Mouse (Mus musculus): Measurements from ENCODE around the gene Samd11.

The Samd11 gene

DNA sequence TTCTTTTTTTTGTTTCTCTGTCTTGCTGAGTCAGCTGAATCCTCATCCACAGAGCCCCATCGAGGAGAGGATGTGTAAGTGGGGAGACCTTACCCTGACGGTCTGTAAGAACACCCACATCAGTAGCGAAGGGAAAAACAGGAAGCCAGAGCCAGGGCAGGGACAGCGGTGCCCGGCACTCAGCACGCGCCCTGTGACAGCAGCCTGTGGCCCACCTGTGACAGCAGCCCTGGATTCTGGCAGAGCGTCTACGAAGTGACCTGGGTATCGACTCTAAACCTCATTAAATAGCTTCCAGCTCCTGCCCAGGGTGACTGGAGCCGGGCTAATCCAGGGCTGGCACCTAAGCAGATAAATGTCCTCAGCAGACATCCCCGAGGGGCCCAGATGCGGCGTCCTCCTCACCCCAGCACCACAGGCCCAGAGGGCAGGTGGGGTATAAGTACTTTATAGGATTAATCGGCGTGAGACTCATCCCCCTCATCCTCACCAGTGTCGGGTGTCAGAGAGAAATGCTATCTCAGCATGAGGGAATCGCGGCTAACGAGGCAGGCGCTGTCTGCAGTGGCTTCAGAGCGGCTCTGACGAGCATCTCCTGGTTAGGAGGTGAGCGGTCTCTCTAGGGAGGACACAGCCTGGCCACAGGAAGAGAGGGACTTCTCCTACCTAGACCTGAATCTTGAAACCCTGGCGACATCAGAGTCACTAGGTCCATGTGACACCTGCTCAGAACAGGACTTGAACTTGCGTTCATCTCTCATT lies at the start of gene Samd11:
TSS of gene Samd11 (minus strand) at position 580 of the 762 bp plus-strand sequence.
- DNase-seq (ENCODE audit: low read depth, low spot score), result no peak

DNA sequence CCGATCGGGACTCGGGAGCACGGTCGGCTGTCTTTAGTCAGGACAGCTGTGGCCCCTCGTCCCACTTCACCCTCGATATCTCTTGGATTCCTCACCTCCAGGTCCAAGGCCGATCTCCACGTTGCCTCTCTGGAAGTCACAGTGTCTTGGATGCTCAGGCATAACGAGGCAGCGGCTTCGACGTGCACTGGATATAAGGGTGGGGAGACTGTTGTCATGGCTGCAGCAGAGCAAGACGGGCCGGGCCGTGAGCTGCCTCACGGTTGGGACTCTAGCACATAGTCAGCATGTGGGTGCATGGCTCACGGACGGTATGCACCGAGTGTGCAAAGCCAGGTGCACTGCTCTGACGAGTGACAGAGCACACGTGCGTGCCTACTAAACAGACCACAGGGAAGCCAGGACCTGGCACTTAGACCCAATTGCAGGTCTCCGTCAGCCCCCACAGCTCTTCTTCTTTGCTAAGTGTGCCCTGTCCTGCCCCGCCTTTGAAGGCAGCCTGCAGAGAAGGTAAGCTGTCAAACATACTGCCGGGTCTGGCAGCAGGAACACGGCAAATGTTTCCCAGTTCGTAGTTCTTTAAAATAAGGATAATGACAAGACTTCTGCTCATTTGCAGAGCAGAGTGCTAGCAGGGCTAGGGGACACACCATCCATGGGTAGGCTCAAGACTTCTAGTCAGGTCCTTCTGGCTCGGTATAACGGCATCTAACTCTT lies 938 bp downstream of the Samd11 start:
- no peak for DNase-seq (ENCODE audit: low read depth, low spot score)

DNA sequence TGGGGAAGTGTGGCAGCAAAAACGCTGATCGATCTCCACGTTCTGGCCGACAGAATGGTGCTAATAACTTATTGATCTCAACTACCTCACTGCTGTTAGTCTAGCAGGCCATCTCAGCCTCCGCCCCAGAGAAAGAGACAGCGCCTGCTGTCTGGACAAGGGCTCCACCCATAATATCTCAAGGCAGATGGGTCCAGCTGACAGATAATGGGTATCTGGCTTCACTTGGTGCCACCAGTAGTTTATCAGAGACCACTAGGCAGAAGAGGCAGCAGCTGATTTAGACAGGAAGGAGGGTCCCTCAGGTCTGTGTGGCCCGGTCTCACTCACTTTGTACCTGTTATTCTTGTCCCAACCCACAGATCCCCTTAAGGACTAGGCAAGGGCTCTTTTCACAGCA lies 2.4 kb downstream of the Samd11 start:
- no peak for DNase-seq (ENCODE audit: low read depth, low spot score)

DNA sequence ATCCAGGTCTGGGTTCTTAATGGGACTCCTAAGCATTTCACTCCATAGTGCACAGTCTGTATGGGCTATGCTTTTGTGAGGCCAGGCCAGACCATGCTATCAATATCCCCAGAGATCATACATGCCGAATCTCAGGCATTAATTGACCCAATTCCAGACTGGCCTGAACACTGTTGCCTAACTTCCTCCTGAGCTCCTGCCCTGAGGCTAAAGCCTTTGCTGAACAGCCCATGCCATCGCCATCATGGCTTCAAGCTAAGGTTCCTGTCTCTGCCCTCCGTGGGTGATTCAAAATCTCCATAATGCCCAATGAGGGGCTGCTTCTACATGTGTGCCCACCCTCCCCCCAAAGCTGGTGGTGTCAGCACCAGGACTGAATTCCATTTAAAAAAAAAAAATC lies 2.8 kb downstream of the Samd11 start:
- no peak for DNase-seq (ENCODE audit: low read depth, low spot score)

DNA sequence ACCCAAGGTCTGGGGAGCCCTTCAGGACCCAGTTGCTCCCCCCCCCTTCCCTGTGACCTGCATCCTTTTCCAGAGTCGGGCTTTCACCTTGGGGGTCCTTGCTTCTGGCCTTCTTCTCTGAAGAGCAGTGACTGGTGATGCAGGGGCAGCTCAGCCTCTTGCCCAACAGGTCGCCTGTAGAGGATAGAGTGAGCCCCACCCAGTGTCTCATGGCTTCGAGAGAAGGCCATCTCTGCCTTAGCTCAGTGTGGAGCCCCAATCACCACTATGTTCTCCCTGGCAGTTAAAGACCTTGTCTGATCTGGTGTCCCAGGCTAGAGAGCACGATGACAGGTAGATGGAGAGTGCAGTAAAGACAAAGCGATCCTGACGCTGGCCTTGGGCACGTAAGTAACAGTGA lies 3.3 kb downstream of the Samd11 start:
- no peak for DNase-seq (ENCODE audit: low read depth, low spot score)

DNA sequence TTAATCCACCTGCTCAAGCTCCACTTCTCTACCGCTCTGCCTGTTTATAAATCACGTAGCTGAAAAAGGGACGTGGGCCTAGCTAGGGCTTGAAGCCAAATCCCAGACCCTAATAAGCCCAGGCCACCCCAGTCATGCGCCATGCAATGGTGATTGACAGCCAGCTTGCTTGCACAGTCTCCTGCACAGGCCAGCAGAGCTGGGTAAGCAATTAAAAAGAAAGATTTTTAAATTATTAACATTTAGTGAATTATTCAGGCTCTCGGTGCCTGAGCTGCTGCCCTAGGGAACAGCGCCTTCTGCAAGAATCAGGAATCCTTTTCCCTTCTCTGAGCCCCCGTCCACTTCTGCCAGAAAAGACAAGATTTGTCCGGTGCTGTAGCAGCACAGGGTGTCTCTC lies 4.4 kb downstream of the Samd11 start:
- no peak for DNase-seq (ENCODE audit: low read depth, low spot score)

DNA sequence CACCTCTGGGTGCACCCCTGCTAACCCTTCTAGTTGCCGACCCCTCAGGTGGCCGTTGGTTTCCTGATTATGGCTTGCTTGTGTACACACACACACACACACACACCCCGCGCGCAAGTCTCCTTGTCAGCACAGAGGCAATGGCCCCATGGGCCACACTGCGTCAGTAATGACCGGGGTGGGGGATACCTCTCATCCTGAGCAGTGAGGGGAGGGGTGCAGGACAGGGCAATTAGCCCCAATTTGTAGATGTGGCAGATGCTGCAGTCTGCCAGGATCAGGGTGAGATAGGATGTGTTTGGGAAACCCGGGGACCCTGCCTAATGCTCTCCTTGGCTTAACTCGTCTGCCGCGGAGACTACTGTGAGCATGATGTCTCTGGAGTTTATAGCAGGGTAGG lies 5.9 kb downstream of the Samd11 start:
- DNase-seq (ENCODE audit: low read depth, low spot score), result no peak

DNA sequence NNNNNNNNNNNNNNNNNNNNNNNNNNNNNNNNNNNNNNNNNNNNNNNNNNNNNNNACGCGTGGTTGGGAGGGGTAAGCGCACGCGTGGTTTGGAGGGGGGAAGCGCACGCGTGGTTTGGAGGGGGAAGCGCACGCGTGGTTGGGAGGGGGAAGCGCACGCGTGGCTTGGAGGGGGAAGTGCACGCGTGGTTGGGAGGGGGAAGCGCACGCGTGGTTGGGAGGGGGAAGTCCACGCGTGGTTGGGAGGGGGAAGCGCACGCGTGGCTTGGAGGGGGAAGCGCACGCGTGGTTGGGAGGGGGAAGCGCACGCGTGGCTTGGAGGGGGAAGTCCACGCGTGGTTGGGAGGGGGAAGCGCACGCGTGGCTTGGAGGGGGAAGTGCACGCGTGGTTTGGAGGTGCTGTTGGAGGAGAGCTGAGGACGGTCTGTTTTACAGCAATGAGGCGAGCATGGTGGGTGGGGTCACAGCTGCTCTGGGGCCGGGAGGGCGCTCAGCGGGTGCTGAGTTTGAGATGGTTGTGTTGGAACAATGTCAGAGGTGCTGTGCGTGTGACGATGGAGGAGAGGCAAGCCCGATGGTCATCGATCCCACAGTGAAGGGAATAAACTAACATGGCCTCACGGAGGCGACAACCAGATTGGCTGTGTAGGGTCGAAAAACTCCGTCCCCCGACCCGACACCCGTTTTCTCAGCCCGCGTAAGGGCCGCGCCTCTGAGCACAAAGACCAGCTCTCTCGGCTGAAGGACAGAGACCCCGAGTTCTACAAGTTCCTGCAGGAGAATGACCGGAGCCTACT lies 18.6 kb downstream of the Samd11 start:
- DNase-seq (ENCODE audit: low read depth, low spot score), result no peak

DNA sequence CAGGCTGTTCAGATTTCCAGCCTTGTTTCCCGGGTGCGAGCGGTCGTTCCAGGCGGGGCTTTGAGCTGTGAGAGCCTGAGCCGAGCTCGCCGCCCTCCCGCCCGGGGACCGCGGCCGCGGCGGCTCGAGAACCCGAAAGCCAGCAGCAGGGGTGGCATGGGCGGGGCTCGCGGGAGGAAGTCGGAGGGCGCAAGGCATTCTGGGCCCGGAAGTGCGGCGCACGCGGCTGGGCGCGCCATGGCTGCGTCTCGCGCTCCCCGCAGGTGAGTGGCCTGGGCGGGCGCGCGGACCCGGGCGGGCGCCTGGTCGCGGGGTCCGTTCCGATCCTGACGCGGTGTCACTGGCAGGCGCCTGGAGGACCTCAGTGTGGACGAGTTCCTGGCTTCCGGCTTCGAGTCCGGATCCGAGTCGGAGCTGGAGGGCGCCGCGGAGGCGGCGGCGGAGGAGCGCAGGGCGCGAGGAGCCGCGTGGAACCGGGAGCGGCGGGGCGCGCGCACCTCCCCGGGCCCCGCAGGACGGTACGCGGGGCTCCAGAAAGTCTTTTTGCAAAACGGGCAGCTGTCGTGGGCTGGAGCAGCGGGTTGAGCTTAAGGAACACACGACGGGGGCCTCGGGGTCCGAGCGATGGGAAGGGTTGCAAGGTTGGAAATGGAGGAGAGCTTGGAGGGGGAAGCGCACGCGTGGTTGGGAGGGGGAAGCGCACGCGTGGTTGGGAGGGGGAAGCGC lies 19.5 kb downstream of the Samd11 start, which contains the start of gene Noc2l:
TSS of gene Noc2l (plus strand) at position 203 of the 726 bp plus-strand sequence.
- DNase-seq (ENCODE audit: low read depth, low spot score), result peak; percentile 89

DNA sequence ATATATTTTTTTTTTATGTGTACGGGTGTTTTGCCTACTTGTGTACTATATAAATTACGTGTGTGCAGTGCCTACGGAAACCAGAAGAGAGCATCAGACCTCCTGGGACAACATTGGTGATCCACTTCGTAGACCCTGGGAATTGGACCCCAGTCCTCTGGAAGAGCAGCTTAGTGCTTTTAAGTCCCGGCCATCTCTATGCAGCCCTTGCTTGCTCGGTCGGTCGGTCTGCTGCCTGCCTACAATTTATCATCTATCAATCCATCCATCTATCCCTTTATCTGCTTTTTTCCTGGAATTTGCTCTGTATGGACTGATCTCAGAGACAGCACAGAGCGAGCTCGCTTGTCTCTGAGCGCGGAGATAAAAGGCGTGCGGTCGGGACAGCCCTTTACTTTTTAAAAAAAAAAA lies 20.1 kb downstream of the Samd11 start:
- DNase-seq (ENCODE audit: low read depth, low spot score), result peak; percentile 42

DNA sequence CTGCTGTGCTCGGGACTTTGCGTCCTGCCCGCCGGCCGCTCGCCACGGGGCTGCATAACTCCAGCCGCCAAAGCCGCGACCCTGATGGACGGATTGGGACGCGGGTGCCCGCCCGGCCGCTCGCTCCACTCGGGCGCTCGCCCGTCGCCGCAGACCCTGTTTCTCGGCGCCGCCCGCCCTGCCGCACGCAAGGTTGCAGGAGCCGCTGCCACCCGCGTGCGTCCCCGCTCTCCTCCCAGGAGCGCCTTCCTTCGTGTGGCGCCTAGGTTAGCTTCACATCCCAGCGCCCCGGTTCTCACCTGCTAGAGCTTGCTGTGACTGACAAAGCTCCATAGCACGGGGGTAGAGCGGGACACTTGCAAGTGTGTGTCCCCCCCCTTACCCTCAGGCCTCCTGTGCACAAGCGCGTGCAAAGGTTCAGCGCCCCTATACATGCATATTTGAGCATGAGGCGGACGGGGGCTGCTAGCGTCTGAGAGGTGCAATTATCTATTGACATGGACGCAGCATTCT lies 20.7 kb downstream of the Samd11 start, which contains the start of gene Plekhn1:
TSS of gene Plekhn1 (minus strand) at position 157 of the 513 bp plus-strand sequence.
- DNase-seq (ENCODE audit: low read depth, low spot score), result peak; percentile 52

DNA sequence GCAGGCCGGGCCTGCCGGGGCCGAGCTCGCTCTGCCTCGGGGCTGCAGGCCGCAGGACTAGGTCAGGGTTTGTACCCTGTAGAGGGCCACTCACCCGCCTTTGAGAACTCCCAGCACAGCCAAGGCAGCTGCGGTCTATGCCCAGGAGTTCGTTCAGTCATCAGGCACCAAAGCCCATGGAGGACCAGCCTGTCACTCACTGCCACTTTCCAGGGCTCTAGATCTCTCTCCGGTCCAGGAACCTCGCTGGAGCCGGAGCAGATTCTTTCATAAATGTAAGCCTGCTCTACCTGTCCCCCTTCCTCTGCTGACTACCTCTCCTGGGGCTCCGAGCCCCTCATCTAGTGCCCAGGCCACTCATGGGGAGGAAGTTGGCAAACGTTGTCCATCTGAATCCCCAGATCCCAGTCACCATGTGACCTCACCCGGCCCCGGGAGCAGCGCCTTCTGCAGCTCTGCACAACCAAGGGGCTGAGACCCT lies 21.4 kb downstream of the Samd11 start:
- DNase-seq (ENCODE audit: low read depth, low spot score), result no peak

DNA sequence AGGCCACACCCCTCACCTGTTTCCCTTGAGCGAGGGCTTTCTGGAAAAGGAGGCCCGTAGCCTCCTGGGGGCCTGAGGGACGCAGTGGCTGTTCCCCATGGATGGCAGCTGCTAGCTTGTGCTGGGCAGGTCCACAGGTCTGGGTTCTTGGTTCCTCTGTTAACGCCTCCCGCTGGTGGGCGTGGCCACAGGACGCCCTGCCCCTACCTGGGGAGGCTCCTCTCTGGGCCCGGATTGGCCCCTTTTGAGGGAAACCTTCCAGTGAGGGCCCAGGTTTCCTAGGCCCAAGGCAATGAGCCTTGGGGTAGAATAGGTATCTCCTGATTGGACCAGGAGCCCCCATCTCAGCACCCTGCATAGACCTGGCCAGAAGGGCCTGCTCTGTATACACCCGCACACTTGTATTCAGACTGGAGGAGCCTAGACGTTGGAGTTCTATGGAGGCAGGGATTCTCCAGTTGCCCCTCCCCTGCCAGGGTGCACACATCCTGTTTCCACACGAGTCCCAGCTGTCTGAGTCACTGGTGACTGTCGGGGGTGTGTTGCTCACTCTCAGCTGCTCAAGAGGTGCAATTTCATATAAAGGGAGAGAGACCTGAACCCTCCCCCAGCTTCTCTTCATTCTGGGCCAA lies 26.9 kb downstream of the Samd11 start:
- DNase-seq (ENCODE audit: low read depth, low spot score), result no peak

DNA sequence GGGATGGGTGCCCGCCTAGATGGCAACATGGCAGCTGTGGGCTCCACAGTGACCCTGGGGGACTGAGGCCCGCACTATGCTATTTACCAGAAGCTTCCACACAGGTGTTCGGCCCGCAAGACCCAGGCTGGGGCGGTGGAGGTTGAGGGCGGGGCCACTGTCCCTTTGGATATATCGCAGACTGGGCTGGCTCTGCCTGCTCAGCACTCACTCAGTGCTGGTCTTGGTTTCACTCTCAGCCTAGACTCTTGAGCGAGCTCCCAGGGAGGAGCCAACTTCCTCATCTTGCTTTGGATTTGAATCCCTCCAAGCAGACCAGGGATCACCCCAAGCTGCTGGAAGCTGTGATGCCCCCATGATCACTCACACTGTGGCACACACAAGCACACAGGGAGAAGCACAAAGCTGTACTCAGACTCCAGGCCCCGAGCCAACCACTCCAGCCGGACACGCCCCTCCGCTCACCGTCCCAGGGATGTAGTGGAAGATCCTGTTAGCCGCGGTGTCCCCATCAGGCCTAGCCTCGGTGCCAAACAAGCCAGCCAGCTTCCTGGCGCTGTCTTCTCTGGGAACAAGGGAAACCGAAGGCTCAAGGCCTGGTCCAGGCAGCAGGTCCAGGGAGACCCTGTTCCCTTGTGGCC lies 27.6 kb downstream of the Samd11 start:
- no peak for DNase-seq (ENCODE audit: low read depth, low spot score)

DNA sequence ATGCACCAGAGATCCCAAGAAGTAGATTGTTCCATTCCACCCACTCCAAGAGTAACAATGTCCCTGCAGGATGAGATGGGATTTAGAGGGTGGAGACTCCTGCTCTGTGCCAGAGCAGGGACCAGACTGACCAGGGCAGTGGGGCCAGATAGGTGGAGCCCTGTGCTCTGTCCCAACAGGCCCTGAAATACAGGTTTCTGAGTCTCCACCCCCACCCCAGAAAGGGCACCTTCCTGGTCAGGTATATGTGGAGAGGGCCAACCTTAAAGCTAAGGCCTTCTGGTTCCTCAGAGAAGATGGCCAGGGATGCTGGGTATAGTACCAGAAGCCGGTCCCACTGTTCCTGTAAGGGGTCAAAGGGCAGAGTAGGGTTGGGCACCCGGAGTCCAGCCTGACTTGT lies 31.2 kb downstream of the Samd11 start:
- DNase-seq (ENCODE audit: low read depth, low spot score), result no peak

DNA sequence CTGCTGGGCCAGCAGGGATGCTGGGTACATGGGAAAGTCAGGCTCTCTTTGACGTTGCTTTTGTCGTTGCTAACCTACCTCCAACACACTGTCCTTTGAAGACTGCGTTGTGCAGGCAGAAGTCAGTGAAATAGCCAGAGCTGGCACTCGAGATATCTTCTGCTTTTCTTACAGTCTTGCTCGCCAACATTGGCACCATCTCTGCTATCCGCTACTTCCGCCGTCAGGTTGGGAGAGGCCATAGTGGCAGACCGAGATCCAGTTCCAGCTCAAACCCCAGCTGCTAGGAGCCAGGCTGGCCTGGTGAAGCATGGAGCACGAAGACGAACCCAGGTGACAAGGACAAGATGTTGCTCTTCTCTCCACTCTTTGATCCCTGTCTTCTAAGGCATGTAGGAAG lies 35.5 kb downstream of the Samd11 start:
- DNase-seq (ENCODE audit: low read depth, low spot score), result no peak

DNA sequence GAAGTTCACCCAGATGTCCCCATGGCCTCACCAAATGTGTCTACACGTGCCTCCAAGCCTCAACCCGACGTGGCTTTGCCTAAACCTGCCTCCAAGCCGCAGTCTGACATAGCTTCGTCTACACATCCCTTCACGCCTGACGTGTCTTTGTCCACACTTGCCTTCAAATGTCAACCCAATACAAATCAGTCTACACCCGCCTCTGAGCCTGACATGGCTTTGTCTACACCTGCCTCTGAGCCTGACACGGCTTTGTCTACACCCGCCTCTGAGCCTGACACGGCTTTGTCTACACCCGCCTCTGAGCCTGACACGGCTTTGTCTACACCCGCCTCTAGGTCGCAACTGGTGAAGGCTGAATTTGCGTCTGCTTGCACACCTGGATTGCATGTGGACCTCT lies 37.6 kb downstream of the Samd11 start:
- DNase-seq (ENCODE audit: low read depth, low spot score), result no peak

DNA sequence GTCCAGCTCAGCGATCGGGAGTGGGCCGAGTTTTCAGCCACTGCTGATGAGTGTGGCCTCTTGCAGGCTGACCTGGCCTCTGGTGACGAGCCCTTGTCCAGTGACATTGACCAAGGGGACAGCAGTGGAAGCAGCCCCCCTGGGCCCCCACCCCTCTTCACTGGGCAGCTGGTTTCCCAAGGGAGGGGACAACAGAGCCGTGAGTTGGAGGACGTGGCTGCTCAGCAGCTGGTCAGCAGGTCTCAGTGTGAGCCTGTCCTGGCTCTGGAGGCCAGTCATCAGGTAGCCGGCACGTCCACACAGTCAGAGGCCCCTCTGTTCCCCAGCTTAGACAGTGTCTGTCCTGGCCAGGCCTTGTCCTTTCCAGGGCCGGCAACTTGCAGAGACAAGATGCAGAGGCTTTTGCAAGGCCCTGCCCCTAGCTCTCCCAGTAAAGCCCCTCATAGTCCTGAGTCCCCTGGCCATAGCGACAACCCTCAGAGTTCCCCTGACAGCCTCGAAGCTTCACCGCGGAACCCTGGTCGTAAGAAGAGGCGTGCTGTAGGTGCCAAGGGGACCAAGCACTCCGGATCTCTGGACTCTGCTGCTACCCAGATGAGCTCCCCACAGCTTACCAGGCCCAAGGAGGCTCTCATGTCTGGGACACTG lies 38.3 kb downstream of the Samd11 start:
- no peak for DNase-seq (ENCODE audit: low read depth, low spot score)

DNA sequence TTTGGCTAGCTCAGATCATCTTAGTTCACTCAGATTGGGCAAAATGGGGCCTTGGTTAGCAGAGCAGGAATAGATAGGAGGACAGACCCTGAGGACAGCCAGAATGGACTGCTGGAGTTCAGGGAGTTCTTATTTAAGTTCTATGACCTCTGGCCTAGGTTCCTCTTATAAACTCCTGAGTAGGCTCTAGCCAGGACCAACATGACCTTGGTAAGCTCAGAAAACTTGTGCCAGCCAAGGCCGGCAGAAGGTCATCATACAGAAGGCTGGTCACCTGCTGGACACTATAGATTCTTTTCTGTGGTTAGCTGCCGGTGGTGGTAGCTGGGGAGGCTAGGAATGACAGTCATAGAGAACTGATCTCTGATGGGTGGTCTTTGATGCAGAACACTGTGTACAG lies 39.3 kb downstream of the Samd11 start:
- DNase-seq (ENCODE audit: low read depth, low spot score), result no peak

DNA sequence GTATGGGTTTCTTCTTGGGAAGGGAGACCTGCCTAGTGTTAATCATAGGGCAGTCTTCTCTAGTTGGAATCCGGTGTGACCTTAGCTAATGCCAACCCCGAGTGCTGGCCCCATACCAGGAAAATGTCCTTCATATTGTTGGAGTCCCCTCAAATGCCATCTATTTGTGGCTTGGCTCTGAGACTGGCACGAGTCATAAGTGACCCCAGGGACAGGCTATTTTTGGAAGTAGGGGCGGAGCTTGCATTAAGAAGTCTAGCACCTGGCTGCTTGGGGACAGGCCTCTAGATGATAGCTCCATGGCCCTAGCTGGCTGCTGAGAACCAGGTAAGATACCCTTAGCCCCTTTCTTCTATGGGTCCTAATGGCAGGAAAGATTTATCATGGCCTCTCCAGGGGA lies 39.8 kb downstream of the Samd11 start, which contains the start of gene Perm1:
TSS of gene Perm1 (plus strand) at position 220 of the 400 bp plus-strand sequence.
- no peak for DNase-seq (ENCODE audit: low read depth, low spot score)

All from embryo, embryonic 11.5 days (tissue).